Mouse (Mus musculus) inflammation-experienced regulatory T-cells, adult 6 months (primary cell): Measurements from ENCODE around the gene Ahcy. TPM values are rescaled to one million over a fixed set of nuclear protein-coding genes. Genes with fewer than 3 reads are reported as not detected.
A peak's percentile ranks its signal among the peaks of the same experiment; 100 is the strongest.
"Not testable (repeated sequence)": the region's sequence is repeated elsewhere in the genome, so short reads cannot be mapped to it uniquely, and the experiment has no call there.

Experiments used
- ATAC-seq: one replicate; pipeline ENCODE4 v1.8.0; 2017
- polyA plus RNA-seq, 3 experiments: library from polyadenylated mRNA; unstranded; fragments of 100-300 nt; shearing (Covaris generic); gene quantifications; one replicate each; pipeline ENCODE4 v1.2.1; 2017

Ahcy gene
- 10 to 100 TPM; 26.3 to 55.1 (median 40.2) TPM for polyA plus RNA-seq

- ATAC-seq: peak; percentile 97
Observed at GRCm38 (mm10) chr2:155073978-155074765, at the start of gene Ahcy. TSS of gene Ahcy (minus strand) at chr2:155074497.

DNA sequence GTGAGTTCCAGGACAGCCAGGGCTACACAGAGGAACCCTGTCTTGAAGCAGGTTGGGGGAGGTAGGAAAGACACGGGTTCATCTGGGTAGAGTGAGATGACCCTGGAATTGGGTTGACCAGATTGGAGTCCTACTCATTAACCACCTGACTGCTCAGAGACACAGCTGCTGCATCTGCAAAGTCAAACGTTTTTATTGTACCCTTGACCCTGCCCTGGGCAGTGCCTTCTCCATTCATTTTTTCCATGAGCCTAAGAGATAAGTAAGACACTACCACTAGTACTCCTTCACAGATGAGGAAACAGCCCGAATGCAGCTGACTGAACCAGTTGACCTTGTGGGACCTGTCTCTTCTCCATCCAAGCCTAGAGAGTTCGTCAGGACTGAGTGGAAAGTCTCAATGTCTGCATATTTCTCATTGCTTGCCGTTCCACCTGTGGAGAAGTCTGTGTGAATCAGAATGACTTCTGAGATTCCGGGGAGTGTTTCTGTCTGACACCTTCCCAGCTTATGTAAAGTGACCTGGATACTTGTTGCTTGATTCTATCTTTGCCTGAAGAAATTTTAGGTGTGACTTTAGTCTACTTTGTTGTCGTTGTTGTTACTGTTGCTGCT, 41.0 kb upstream of the Ahcy start:
- no peak for ATAC-seq

GRCm38 (mm10) chr2:155107276-155107675, 33.0 kb upstream of the Ahcy start:
- ATAC-seq: not testable (repeated sequence)

DNA sequence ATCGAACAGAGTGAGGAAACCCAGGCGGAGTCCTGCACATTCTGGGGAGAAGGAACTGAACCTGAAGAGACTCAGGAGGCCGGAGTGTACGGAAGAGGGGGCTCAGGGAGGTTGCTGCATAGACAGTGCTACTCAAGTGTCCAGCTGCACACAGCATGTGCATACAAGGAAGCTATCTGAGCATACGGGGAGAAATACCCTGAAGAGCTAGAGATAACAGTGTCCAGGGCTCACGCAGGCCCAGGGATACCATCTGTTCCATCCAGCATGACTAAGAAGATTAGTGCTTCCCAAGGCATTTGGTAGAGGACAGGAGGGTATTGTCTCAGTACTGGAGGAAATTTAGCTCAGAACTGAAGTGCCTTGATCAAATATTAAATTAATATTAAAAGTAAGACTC, 29.3 kb upstream of the Ahcy start:
- no peak for ATAC-seq

- no peak for ATAC-seq
Observed at GRCm38 (mm10) chr2:155101761-155102181, 27.5 kb upstream of the Ahcy start.

DNA sequence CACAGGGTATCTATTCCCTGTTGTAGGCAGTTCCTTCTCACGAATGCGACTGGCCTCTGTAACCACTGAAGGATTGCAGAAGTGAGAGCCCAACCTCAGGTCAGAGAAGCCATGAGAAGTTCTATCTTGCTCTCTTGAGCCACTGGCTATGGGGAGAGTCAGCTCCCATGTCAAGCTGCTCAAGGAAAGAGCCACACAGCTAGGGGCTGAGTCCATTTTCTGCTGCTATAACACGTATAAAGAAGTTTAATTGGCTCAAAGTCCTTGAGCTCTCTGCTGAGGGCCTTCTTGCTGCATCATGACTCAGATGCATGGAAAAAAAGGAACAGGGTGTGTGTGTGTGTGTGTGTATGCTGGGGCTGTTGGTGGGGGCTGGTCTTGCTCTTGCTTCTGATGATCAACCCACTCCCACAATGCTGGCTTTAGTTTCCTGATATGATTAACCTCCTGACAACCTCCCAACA, 26.5 kb upstream of the Ahcy start:
- no peak for ATAC-seq

GRCm38 (mm10) chr2:155099994-155100795, 25.9 kb upstream of the Ahcy start:
- no peak for ATAC-seq

DNA sequence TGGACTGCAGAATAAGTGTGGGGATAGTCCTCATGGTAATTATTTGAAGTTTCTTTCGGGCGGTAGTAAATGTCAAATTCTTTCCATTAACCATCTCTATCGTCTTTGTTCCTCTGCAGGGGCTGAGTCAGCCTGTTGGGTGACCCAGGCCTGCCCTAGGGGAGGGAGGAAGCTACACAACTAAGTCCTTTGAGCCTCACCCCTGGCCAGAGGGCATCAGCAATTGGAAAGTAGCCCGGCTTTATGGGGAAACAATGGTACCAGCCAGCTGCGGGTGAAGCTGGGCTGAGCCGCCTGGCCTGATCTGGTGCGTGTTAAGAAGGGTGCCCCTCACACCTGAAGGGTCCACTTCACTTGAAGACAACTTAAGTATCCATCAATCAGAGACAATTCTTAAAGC, 25.1 kb upstream of the Ahcy start:
- no peak for ATAC-seq

DNA sequence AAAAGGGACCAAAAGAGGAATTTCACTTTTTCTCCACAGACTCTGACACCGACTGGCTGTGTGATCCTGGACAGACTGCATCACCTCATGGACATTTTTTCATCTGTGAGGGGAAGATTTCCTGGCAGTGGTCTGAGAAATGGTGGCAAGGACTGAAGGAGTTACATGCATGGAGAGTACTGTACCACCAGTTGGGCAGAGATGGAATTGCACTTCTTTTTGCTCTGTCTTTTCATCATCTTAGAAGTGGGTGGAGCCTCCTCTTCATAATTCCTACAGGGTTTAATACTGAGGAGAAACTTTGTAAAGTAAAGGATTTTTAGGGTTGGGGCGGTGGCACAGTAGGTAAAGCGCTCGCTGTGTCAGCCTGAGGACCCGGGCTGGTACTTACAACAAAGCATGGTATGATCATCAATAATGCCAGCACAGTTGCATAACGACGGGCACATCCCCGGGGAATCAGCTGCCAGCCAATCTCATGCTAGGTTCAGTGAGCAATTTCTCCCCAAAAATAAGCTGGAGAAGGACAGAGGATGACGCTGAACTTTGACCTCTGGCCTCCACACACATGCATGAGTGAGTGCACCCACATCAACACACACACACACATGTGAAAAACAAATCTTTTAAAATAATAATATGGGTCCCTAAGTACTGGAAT, 24.6 kb upstream of the Ahcy start:
- no peak for ATAC-seq

DNA sequence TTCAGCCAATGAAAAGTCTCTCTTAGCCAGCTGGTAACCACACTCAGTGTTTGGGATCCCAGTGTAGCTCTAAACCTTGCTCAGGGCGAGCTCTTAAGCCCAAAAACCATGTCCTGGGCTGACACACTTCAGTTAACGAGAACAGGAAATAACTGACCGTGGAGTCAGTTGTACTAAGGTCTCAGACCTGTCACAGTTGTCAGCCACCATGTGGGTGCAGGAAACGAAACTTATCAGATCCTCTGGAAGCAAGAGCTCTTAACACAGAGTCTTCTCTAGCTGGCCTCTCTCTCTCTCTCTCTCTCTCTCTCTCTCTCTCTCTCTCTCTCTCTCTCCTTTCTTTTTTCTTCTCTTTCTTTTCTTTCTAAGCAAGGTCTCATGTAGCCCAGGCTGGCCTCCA, 19.1 kb upstream of the Ahcy start:
- ATAC-seq: no peak

GRCm38 (mm10) chr2:155091743-155092075, 17.4 kb upstream of the Ahcy start:
- ATAC-seq: no peak

DNA sequence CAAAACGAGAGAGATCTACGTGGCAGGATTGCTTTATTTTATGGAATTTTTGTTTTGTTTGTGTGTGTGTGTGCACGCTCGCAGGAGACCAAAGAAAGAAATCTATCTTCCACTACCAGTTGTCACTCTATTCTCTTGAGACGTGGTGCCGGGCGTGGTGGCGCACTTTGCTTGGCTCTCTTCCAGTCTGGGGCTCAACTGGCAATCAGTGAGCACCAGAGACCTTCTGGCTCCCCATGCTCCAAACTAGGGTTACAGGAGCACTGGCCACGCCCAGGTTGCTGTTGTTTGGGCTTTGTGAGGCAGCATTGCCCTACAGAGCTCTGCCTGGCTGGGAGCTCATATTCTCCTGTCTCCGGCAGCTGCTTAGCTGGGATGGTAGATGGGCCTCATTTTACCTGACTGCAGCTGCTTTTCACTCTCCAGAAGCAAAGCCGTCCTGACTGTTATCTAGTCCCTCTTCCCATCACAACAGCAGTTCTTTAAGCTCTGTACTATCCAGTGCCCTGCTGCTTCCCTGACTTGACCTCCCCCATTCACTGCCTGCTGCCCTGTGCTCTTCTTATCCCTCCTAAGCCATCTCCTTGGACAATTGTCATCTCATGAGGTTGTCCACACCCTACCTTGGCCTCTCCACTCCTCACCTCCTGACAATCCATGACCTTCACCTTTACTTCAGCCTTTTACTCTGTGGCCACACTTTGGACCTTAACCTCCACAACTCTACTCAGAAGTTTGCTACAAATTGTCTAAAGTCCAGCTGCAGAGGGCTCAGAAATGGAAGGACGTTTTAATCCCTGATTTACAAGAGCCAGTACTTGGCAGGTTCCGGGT, 16.8 kb upstream of the Ahcy start:
- no peak for ATAC-seq

DNA sequence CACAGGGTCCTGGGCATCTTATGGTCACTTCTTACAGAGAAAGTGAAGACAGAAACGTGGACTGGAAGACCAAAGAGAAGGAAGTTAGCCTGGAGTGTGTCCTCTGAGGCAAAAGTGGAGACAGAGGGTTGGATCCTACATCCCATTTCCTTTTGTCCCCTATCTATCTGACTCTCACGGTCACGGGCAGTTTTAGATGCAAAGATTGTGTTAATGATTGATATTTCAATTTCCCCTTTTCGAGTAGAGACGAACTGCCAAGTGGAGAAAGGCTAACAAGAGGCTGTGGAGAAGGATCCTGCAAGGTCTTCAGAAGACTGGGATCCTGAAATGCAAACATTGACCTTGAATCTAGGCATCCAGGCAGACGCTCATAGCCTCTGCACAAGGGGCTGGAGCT, 14.0 kb upstream of the Ahcy start:
- ATAC-seq: no peak

GRCm38 (mm10) chr2:155086328-155086727, 12.0 kb upstream of the Ahcy start:
- no peak for ATAC-seq

DNA sequence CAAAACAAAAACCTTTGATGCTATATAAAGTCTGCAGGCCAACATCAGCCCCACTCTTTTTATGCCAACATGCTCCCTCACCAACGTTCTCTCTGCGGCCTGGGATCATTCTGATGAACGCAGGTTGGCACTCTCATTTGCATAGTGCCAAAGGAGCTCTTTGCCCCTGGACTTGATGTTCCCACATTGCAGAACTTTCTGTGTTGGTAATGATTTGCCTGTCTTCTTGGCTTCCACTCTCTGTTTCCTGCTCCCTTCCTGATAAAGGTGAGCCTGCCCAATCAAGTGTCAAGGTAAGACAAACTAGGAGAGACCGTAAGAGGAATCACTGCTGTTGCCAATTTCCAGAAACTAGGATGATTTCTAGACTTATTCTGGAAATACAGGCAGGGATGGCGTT, 10.2 kb upstream of the Ahcy start:
- ATAC-seq: no peak

- peak; percentile 66 for ATAC-seq
Observed at GRCm38 (mm10) chr2:155082121-155082803, 8.0 kb upstream of the Ahcy start.

DNA sequence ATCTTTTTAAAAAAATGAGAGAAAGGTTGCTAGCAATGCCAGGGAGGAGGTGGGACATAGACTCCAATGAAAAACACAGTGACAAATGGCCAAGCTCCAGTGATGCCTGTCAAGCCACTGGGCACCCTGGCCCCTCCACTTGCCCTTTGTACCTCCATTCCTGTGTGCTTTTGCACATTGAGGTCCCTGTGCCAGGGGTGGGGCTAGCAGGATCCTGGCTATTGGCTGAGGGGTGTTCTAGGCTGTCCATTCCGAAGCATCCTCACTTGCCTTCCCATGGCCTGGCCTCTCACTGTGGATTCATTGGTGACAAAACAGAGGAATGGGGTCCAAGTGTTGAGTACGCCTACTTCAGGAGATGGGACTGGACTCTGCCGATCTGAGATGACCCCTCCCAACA, 6.8 kb upstream of the Ahcy start:
- no peak for ATAC-seq

DNA sequence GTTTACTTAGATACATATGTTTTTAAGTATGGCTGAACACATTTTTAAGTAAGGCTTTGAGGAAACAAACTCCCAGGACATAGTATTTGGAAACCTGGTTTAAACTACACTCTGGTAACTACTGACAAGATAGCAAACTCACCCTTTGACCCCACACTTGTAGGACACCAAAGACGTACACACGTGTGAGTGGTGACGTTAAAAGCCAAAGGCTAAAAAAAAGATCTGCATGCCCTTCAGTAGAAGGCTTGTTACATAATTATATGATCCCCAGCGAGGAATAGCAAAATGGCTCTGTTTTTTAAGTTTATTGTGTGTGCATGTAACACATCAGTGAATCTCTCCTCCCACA, 5.9 kb upstream of the Ahcy start:
- ATAC-seq: no peak

- peak; percentile 82 for ATAC-seq
Observed at GRCm38 (mm10) chr2:155079500-155080178, 5.3 kb upstream of the Ahcy start.

GRCm38 (mm10) chr2:155075649-155076048, 1.4 kb upstream of the Ahcy start:
- no peak for ATAC-seq

DNA sequence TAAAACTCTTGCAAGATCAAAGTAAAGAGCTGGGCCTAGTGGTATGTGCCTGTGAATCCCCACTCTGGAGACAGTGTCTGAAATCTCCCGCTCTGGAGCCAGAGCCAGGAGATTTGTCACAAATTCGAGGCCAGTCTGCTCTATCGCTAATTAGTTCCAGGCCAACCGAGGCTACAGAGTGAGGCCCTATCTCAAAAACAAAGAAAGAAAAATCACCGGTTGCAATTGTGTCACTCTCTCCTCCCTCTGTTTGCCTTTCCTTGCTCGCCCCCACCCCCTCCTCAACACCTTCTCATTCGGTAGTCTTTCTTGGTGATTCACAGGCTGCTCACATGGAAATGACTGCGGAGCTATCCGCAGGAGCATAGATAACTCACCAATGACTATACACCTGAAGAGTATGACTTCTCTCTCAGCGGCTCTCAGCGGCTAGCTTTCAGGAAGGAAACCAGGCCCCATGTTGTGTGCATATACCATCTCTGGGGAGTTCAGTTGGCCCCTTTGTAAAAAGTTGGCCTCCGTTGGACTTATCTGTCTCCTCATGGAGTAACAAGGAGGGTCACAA, 551 bp upstream of the Ahcy start:
- no peak for ATAC-seq
